Mouse (Mus musculus): ENCODE results near the gene Spcs1. TPM values are rescaled to one million over a fixed set of nuclear protein-coding genes. Genes with fewer than 3 reads are reported as not detected.

The Spcs1 gene
- polyA plus RNA-seq (2014; fragmentation: Illumina TruSeq; extraction: RNeasy Lipid Tissue Mini Kit (QIAGEN cat#74804); ENCODE audit: low read depth, low replicate concordance): 909 TPM

GRCm38 (mm10) chr14:31001307-31002205, at the start of gene Spcs1, which contains the start of gene Glt8d1:
TSS of gene Spcs1 (minus strand) at chr14:31001672.
TSS of gene Glt8d1 (plus strand) at chr14:31001400.

GRCm38 (mm10) chr14:31018860-31019291, 17.4 kb upstream of the Spcs1 start, which contains the start of the genes Pbrm1 and Gnl3:
TSS of gene Pbrm1 (plus strand) at chr14:31019138.
TSS of gene Gnl3 (minus strand) at chr14:31019152.

GRCm38 (mm10) chr14:30951154-30951825, 50.2 kb downstream of the Spcs1 start, which contains the start of gene Nek4:
TSS of gene Nek4 (plus strand) at chr14:30951377.

Other genes starting within 250 kb of the Spcs1 start
- 2.1 TPM for gene Tmem110, start 176.1 kb downstream of the Spcs1 start, polyA plus RNA-seq (2014; fragmentation: Illumina TruSeq; extraction: RNeasy Lipid Tissue Mini Kit (QIAGEN cat#74804); ENCODE audit: low read depth, low replicate concordance)
- not detected for gene Mustn1, start 122.5 kb downstream of the Spcs1 start, polyA plus RNA-seq (2014; fragmentation: Illumina TruSeq; extraction: RNeasy Lipid Tissue Mini Kit (QIAGEN cat#74804); ENCODE audit: low read depth, low replicate concordance)
- gene Itih4, start 115.2 kb downstream of the Spcs1 start, polyA plus RNA-seq (2014; fragmentation: Illumina TruSeq; extraction: RNeasy Lipid Tissue Mini Kit (QIAGEN cat#74804); ENCODE audit: low read depth, low replicate concordance): not detected
- 0.28 TPM for gene Itih3, start 77.9 kb downstream of the Spcs1 start, polyA plus RNA-seq (2014; fragmentation: Illumina TruSeq; extraction: RNeasy Lipid Tissue Mini Kit (QIAGEN cat#74804); ENCODE audit: low read depth, low replicate concordance)
- gene Itih1, start 58.4 kb downstream of the Spcs1 start, polyA plus RNA-seq (2014; fragmentation: Illumina TruSeq; extraction: RNeasy Lipid Tissue Mini Kit (QIAGEN cat#74804); ENCODE audit: low read depth, low replicate concordance): not detected
- 73.5 TPM for gene Nek4, start 50.3 kb downstream of the Spcs1 start, polyA plus RNA-seq (2014; fragmentation: Illumina TruSeq; extraction: RNeasy Lipid Tissue Mini Kit (QIAGEN cat#74804); ENCODE audit: low read depth, low replicate concordance)
- 650 TPM for gene Glt8d1, start 272 bp downstream of the Spcs1 start, polyA plus RNA-seq (2014; fragmentation: Illumina TruSeq; extraction: RNeasy Lipid Tissue Mini Kit (QIAGEN cat#74804); ENCODE audit: low read depth, low replicate concordance)
- gene Pbrm1, start 17.5 kb upstream of the Spcs1 start, polyA plus RNA-seq (2014; fragmentation: Illumina TruSeq; extraction: RNeasy Lipid Tissue Mini Kit (QIAGEN cat#74804); ENCODE audit: low read depth, low replicate concordance): 47.5 TPM
- 114 TPM for gene Gnl3, start 17.5 kb upstream of the Spcs1 start, polyA plus RNA-seq (2014; fragmentation: Illumina TruSeq; extraction: RNeasy Lipid Tissue Mini Kit (QIAGEN cat#74804); ENCODE audit: low read depth, low replicate concordance)
- gene Smim4, start 127.3 kb upstream of the Spcs1 start, polyA plus RNA-seq (2014; fragmentation: Illumina TruSeq; extraction: RNeasy Lipid Tissue Mini Kit (QIAGEN cat#74804); ENCODE audit: low read depth, low replicate concordance): 2.9 TPM
- 1.9 TPM for gene Nt5dc2, start 129.4 kb upstream of the Spcs1 start, polyA plus RNA-seq (2014; fragmentation: Illumina TruSeq; extraction: RNeasy Lipid Tissue Mini Kit (QIAGEN cat#74804); ENCODE audit: low read depth, low replicate concordance)
- gene Stab1, start 167.0 kb upstream of the Spcs1 start, polyA plus RNA-seq (2014; fragmentation: Illumina TruSeq; extraction: RNeasy Lipid Tissue Mini Kit (QIAGEN cat#74804); ENCODE audit: low read depth, low replicate concordance): 1.2 TPM
- gene Tnnc1, start 206.6 kb upstream of the Spcs1 start, polyA plus RNA-seq (2014; fragmentation: Illumina TruSeq; extraction: RNeasy Lipid Tissue Mini Kit (QIAGEN cat#74804); ENCODE audit: low read depth, low replicate concordance): not detected
- gene Nisch, start 215.3 kb upstream of the Spcs1 start, polyA plus RNA-seq (2014; fragmentation: Illumina TruSeq; extraction: RNeasy Lipid Tissue Mini Kit (QIAGEN cat#74804); ENCODE audit: low read depth, low replicate concordance): 17.5 TPM
- gene Sema3g, start 216.2 kb upstream of the Spcs1 start, polyA plus RNA-seq (2014; fragmentation: Illumina TruSeq; extraction: RNeasy Lipid Tissue Mini Kit (QIAGEN cat#74804); ENCODE audit: low read depth, low replicate concordance): 0.13 TPM
- 2,709 TPM for gene Phf7, start 249.6 kb upstream of the Spcs1 start, polyA plus RNA-seq (2014; fragmentation: Illumina TruSeq; extraction: RNeasy Lipid Tissue Mini Kit (QIAGEN cat#74804); ENCODE audit: low read depth, low replicate concordance)
- 17.6 TPM for gene Bap1, start 249.8 kb upstream of the Spcs1 start, polyA plus RNA-seq (2014; fragmentation: Illumina TruSeq; extraction: RNeasy Lipid Tissue Mini Kit (QIAGEN cat#74804); ENCODE audit: low read depth, low replicate concordance)